Mouse (Mus musculus) ES-Bruce4 (cell line): ENCODE data around the gene Lonp2. TPM values are rescaled to one million over a fixed set of nuclear protein-coding genes. Genes with fewer than 3 reads are reported as not detected.

Experiments
- H3K27ac ChIP-seq: 2 replicates; pipeline ENCODE4 v1.5.1; 2012; ENCODE audit warnings: low read length, inconsistent platforms; ENCODE audit not compliant: insufficient read depth
- H3K27me3 ChIP-seq: 2 replicates; pipeline ENCODE4 v1.6.1; 2012; ENCODE audit warnings: mild to moderate bottlenecking, low read length, inconsistent platforms; ENCODE audit not compliant: control insufficient read depth, poor library complexity, insufficient read depth, severe bottlenecking
- H3K36me3 ChIP-seq: 2 replicates; pipeline ENCODE4 v1.6.1; 2012; ENCODE audit warnings: inconsistent platforms, mild to moderate bottlenecking, low read length, moderate library complexity; ENCODE audit not compliant: control insufficient read depth, poor library complexity, insufficient read depth, severe bottlenecking
- H3K4me1 ChIP-seq: one replicate; pipeline ENCODE4 v1.8.1; 2011; ENCODE audit warnings: low read length; ENCODE audit not compliant: control insufficient read depth, insufficient read depth
- H3K4me3 ChIP-seq: 2 replicates; pipeline ENCODE4 v1.5.1; 2011; ENCODE audit warnings: low read depth, mild to moderate bottlenecking, low read length
- H3K9ac ChIP-seq: 2 replicates; pipeline ENCODE4 v1.6.1; 2012; ENCODE audit warnings: low read depth, mild to moderate bottlenecking, inconsistent platforms; ENCODE audit not compliant: poor library complexity, severe bottlenecking
- H3K9me3 ChIP-seq: replicated peaks from 2 replicates; pipeline ENCODE4 v1.6.1; 2012; ENCODE audit warnings: mild to moderate bottlenecking, low read length, inconsistent platforms; ENCODE audit not compliant: control insufficient read depth, poor library complexity, insufficient read depth, severe bottlenecking
- CTCF ChIP-seq: IDR thresholded peaks from one replicate; pipeline ENCODE4 v1.8.1; 2011; ENCODE audit warnings: low read depth, low read length
- EP300 ChIP-seq: IDR thresholded peaks from 2 replicates; pipeline ENCODE4 v1.6.1; 2011; ENCODE audit warnings: low read depth, low read length; ENCODE audit not compliant: insufficient read depth
- POLR2A ChIP-seq: IDR thresholded peaks from one replicate; pipeline ENCODE4 v1.8.1; 2011; ENCODE audit warnings: low read length; ENCODE audit not compliant: insufficient read depth
- polyA plus RNA-seq: library from polyadenylated mRNA; stranded (reverse); fragments of >200 nt; gene quantifications from 2 replicates; pipeline ENCODE4 v1.2.4, GENCODE M21; 2011; ENCODE audit warnings: low read depth; ENCODE audit not compliant: missing spikeins, insufficient read depth, insufficient read length

Gene Lonp2
- polyA plus RNA-seq, 1 experiment: 28.5 TPM

GRCm38 (mm10) chr8:86692107-86692506, 68.3 kb downstream of the Lonp2 start:
- H3K27ac ChIP-seq: no peak overlapping the region
- no peaks in the 10 kb centered on the region for H3K27me3 ChIP-seq
- TF ChIP-seq CTCF: no peak
- TF ChIP-seq EP300: no peak

GRCm38 (mm10) chr8:86694011-86694410, 70.2 kb downstream of the Lonp2 start:
- H3K36me3 ChIP-seq: no peaks in the 10 kb centered on the region
- no peaks in the 10 kb centered on the region for H3K4me1 ChIP-seq
- H3K27ac ChIP-seq: no peak overlapping the region
- H3K4me3 ChIP-seq: no peak overlapping the region
- H3K9me3 ChIP-seq: no peaks in the 10 kb centered on the region
- H3K27me3 ChIP-seq: no peaks in the 10 kb centered on the region
- TF ChIP-seq POLR2A: no peak
- TF ChIP-seq CTCF: no peak
- no peak for TF ChIP-seq EP300
- H3K9ac ChIP-seq: no peak overlapping the region

More at GRCm38 (mm10) chr8:86692107-86692506, 68.3 kb downstream of the Lonp2 start:
- H3K9ac ChIP-seq: no peak overlapping the region
- no peaks in the 10 kb centered on the region for H3K9me3 ChIP-seq
- no peaks in the 10 kb centered on the region for H3K4me1 ChIP-seq
- no peaks in the 10 kb centered on the region for H3K36me3 ChIP-seq
- H3K4me3 ChIP-seq: no peak overlapping the region

GRCm38 (mm10) chr8:86695703-86696102, 71.9 kb downstream of the Lonp2 start:
- TF ChIP-seq EP300: no peak
- no peak for TF ChIP-seq POLR2A
- no peak for TF ChIP-seq CTCF
- no peak overlapping the region for H3K9ac ChIP-seq
- H3K36me3 ChIP-seq: no peaks in the 10 kb centered on the region
- no peaks in the 10 kb centered on the region for H3K27me3 ChIP-seq
- H3K9me3 ChIP-seq: no peaks in the 10 kb centered on the region
- H3K4me3 ChIP-seq: no peak overlapping the region
- H3K4me1 ChIP-seq: no peaks in the 10 kb centered on the region
- no peak overlapping the region for H3K27ac ChIP-seq

- no peaks in the 10 kb centered on the region for H3K9me3 ChIP-seq
- H3K27ac ChIP-seq: no peak overlapping the region
- H3K9ac ChIP-seq: no peak overlapping the region
- TF ChIP-seq EP300 (no peak), CTCF (no peak), POLR2A (no peak)
- no peaks in the 10 kb centered on the region for H3K27me3 ChIP-seq
- no peak overlapping the region for H3K4me3 ChIP-seq
- H3K4me1 ChIP-seq: no peaks in the 10 kb centered on the region
- no peaks in the 10 kb centered on the region for H3K36me3 ChIP-seq
These were observed 75.1 kb downstream of the Lonp2 start for GRCm38 (mm10) chr8:86698811-86699421.

- Histone ChIP-seq H3K4me1 (no peaks in the 10 kb centered on the region), H3K4me3 (no peak overlapping the region), H3K9me3 (no peaks in the 10 kb centered on the region), H3K27ac (no peak overlapping the region), H3K36me3 (no peaks in the 10 kb centered on the region), H3K27me3 (no peaks in the 10 kb centered on the region), H3K9ac (no peak overlapping the region)
- TF ChIP-seq POLR2A (no peak), EP300 (no peak), CTCF (no peak)
These were observed 75.6 kb downstream of the Lonp2 start for GRCm38 (mm10) chr8:86699471-86699870.

GRCm38 (mm10) chr8:86702453-86702852, 78.6 kb downstream of the Lonp2 start:
- Histone ChIP-seq H3K9me3 (no peaks in the 10 kb centered on the region), H3K27me3 (no peaks in the 10 kb centered on the region), H3K9ac (no peak overlapping the region), H3K27ac (no peak overlapping the region), H3K4me3 (no peak overlapping the region), H3K4me1 (no peaks in the 10 kb centered on the region), H3K36me3 (no peaks in the 10 kb centered on the region)
- no peak for TF ChIP-seq EP300
- no peak for TF ChIP-seq CTCF
- no peak for TF ChIP-seq POLR2A
